Mouse (Mus musculus): Measurements from ENCODE around the gene Gprc6a.

The Gprc6a gene

GRCm38 (mm10) chr10:51631411-51632136 lies at the start of gene Gprc6a:
Gene Gprc6a, minus strand, starts transcription at chr10:51631461.
- no peak for DNase-seq (ENCODE audit: low read depth)

DNA sequence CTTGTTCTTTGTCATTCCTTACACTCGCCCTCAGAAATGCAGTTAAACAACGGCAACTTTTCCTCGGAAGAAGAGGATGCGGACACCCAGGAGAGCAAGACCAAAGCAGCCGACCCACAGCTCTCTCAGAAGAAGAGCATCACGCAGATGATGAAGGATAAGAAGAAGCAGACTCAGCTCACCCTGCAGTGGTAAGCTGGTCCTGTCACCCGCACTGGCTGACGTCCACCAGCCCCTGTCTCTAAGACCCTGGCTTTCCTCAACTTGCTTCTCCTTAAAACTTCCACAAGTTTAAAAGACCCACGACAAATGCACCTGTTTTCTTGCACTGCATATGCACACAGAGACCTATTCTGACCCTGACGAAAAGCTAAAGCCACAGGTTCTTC lies 47.0 kb upstream of the Gprc6a start:
- no peak for DNase-seq (ENCODE audit: low read depth)

DNA sequence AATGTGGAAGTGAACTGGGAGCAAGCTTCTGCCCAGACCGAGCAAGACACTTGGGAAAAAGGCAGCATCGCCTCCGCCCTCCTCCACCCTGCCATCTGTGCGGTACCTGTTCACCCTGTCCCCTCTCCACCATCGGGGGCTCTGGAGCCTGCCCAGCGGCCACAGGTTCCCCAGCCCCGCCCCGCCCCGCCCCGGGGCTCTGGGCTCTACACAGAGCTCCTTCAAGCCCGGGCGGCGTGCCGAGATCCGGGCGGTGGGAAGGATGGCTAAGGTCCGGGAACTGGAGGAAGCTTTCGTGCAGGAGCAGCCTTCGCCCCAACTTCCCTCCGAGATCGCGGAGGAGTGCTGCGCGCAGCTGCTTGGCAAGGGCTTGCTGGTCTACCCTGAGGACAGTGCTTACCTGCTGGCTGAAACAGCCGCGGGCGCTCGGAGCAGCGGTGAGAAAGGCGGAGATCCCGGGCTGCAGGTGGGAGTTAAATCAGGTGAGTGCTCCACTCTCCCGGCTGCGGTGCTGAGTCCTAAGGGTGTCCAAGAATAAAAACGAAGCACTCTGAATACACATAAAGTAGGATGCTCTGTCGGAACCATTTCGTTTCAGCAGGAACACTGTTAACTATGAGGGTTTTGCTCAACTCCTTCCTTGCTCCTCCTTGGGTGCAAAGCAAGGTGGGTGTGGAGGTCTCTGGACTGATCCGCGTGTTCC lies 46.4 kb upstream of the Gprc6a start, which contains the start of gene Rfx6:
Gene Rfx6 (plus strand): TSS at position 209 of the 703 bp plus-strand sequence.
- DNase-seq (ENCODE audit: low read depth), result no peak

- no peak for DNase-seq (ENCODE audit: low read depth)
Measured at GRCm38 (mm10) chr10:51672082-51672779, 41.0 kb upstream of the Gprc6a start.

DNA sequence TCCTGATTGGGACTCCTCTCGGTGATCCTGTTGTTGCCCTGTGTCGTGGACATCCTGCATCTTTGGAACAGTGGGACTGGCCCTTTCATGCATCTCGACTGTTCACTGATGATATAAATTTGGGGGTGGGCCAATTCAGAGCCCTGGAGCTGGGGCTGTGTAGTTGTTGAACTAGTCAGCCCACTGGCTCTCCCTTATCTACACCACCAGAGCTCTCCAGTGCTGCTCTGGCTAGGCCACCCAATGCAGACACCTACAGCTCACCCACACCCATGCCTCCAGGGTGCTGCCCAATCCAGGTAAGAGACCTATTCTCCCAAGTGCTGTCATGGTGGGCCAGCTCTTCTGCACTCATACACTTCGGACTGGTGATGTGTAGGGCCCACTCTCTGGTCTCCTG lies 40.3 kb upstream of the Gprc6a start:
- no peak for DNase-seq (ENCODE audit: low read depth)

- DNase-seq (ENCODE audit: low read depth), result peak; percentile 19
Measured at GRCm38 (mm10) chr10:51669334-51669733, 38.1 kb upstream of the Gprc6a start.

GRCm38 (mm10) chr10:51657324-51657723 lies 26.1 kb upstream of the Gprc6a start:
- DNase-seq (ENCODE audit: low read depth), result peak; percentile 33

DNA sequence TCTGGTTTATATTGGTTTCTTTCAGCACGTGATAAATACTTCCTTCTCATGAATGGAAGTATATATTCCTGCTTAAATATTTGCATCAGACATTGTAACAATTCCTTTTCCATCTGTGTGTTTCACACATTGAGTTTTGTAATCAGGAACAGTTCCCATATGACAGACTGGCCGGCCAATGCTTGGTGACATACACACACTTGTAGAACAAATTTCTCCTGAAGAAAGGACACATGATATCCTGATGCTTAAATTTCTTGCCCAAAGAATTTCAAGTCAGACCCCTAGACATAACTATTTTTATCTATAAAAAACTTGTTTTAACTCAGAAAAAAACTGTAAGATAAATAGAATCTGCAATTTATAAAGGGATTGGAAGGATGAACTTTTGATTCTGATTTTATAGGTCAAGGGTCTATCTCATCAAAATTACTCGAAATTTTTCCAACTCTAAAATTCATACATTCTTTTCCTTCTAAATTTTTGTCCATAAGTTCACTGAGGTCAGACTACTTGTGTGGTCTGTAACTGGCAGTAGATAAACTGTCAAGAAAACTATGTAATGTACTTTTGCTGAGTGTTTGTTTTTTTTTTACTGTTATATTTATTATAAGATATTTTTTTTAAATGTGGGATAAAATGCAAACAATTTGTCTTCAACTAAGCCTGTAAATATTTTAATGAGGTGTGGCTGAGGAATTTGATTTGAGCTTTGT lies 18.4 kb upstream of the Gprc6a start:
- DNase-seq (ENCODE audit: low read depth), result no peak

- no peak for DNase-seq (ENCODE audit: low read depth)
Measured at GRCm38 (mm10) chr10:51621193-51621592, 10.1 kb downstream of the Gprc6a start.

GRCm38 (mm10) chr10:51620126-51620525 lies 11.1 kb downstream of the Gprc6a start:
- no peak for DNase-seq (ENCODE audit: low read depth)

- no peak for DNase-seq (ENCODE audit: low read depth)
Measured at GRCm38 (mm10) chr10:51618538-51618937, 12.7 kb downstream of the Gprc6a start.

- no peak for DNase-seq (ENCODE audit: low read depth)
Measured at GRCm38 (mm10) chr10:51614826-51615590, 16.3 kb downstream of the Gprc6a start.

GRCm38 (mm10) chr10:51613421-51613820 lies 17.8 kb downstream of the Gprc6a start:
- no peak for DNase-seq (ENCODE audit: low read depth)

- DNase-seq (ENCODE audit: low read depth), result no peak
Measured at GRCm38 (mm10) chr10:51611969-51612682, 19.1 kb downstream of the Gprc6a start.

GRCm38 (mm10) chr10:51609741-51610425 lies 21.4 kb downstream of the Gprc6a start:
- DNase-seq (ENCODE audit: low read depth), result no peak

- peak; percentile 54 for DNase-seq (ENCODE audit: low read depth)
Measured at GRCm38 (mm10) chr10:51596928-51597635, 34.2 kb downstream of the Gprc6a start.

DNA sequence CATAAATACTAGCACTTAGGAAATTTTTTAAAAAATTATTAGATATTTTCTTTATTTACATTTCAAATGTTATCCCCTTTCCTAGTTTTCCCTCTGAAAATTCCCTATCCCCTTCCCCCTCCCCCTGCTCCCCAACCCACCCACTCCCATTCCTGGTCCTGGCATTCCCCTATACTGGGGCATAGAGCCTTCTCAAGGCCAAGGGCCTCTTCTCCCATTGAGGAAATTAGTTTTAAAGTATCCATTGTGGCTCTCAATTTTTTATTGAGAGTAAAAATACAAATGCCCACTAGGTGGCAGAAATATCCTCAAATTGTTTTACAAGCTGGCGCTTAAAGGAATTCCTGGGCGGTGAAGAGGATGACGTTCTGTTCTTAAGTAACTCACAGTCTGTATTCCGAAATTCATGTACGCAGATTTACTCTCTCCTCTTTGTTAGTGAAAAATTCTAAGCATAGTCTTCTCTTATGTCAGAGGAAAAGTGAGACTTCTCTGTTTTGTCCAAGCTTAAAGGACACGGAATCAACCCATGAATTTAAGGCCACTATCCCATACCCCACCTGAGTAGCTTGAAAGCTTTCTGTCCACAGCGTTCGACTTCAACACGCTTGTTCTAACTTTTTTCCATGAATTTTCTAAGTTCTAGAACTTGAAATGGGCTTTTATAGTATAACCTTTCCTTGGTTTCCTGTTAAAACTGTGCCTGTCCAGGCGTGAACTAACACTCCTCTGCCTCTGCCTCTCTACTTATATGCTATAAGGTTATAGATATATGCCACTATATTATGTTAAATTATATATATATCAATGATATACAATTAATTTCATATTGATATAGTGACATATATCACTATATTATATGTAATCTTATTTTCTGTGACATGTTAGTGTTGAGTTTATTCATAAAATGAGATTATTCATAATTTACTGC lies 36.0 kb downstream of the Gprc6a start:
- peak; percentile 77 for DNase-seq (ENCODE audit: low read depth)

DNA sequence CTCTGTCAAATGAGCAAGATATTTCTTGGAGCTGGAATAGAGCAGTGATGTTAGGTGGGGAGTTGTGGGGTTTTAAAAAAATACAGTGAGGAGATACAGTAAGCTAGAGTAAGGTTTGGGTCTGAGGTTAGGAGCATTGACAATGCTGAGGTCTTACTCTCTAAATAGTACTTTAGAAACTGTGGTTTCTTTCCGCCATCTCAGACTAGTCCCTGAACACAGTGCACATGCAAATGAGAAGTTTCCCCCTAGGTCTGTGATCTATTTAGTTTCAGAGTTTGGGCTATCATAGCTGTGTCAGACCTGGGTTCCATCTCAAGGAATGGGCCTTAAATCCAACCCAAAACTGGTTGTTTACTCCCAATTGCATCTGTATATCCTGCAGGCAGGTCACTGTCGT lies 39.7 kb downstream of the Gprc6a start:
- DNase-seq (ENCODE audit: low read depth), result no peak

Measured in 416B (cell line).